Mouse (Mus musculus) lung, adult 10 weeks (tissue): ENCODE data around the gene Egfem1. TPM values are rescaled to one million over a fixed set of nuclear protein-coding genes. Genes with fewer than 3 reads are reported as not detected.

Experiments
- polyA plus RNA-seq: library from polyadenylated mRNA; stranded (reverse); fragments of 350-450 nt; fragmentation: Illumina TruSeq; extraction: RNeasy Lipid Tissue Mini Kit (QIAGEN cat#74804); gene quantifications from one replicate; pipeline ENCODE4 v1.2.3, GENCODE M21; 2014; ENCODE audit warnings: low read depth, low replicate concordance; ENCODE audit not compliant: insufficient read depth

The Egfem1 gene
- polyA plus RNA-seq: 1.0 TPM

GRCm38 (mm10) chr3:29081952-29082295, at the start of gene Egfem1:
Egfem1 (plus strand) TSS chr3:29082023.

Other genes starting within 250 kb of the Egfem1 start
- not detected for gene Gm1527, start 189.4 kb upstream of the Egfem1 start, polyA plus RNA-seq